Mouse (Mus musculus) thymus, postnatal 36 days (tissue): ENCODE data around the gene Dennd2a.

Source experiments
- DNase-seq, 2 experiments: peaks; one replicate each; pipeline ENCODE4 v3.0.0; 2022; ENCODE audit warnings: mixed read lengths in 2 of 2

The Dennd2a gene

GRCm38 (mm10) chr6:39555648-39555945, 2.1 kb downstream of the Dennd2a start:
- no peak for DNase-seq

GRCm38 (mm10) chr6:39554888-39555647, 2.6 kb downstream of the Dennd2a start:
- no peak for DNase-seq

GRCm38 (mm10) chr6:39551981-39552636, 5.6 kb downstream of the Dennd2a start:
- DNase-seq, result no peak

GRCm38 (mm10) chr6:39548030-39548429, 9.6 kb downstream of the Dennd2a start:
- DNase-seq, result no peak

- DNase-seq, result no peak
These were observed 12.2 kb downstream of the Dennd2a start for GRCm38 (mm10) chr6:39545474-39545873.

- DNase-seq, result no peak
These were observed 13.8 kb downstream of the Dennd2a start for GRCm38 (mm10) chr6:39543769-39544420.

- peak; percentile 18 to 24 for DNase-seq
These were observed 14.8 kb downstream of the Dennd2a start for GRCm38 (mm10) chr6:39542631-39543597.

- DNase-seq, result no peak
These were observed 17.1 kb downstream of the Dennd2a start for GRCm38 (mm10) chr6:39540563-39540962.

GRCm38 (mm10) chr6:39539679-39540155, 17.9 kb downstream of the Dennd2a start:
- no peak for DNase-seq

- DNase-seq, result no peak
These were observed 19.4 kb downstream of the Dennd2a start for GRCm38 (mm10) chr6:39538227-39538626.

- no peak for DNase-seq
These were observed 20.4 kb downstream of the Dennd2a start for GRCm38 (mm10) chr6:39537276-39537675.

GRCm38 (mm10) chr6:39536621-39537020, 21.0 kb downstream of the Dennd2a start:
- no peak for DNase-seq

- no peak for DNase-seq
These were observed 22.7 kb downstream of the Dennd2a start for GRCm38 (mm10) chr6:39534944-39535343.

- no peak for DNase-seq
These were observed 28.8 kb downstream of the Dennd2a start for GRCm38 (mm10) chr6:39528671-39529535.

- no peak for DNase-seq
These were observed 29.9 kb downstream of the Dennd2a start for GRCm38 (mm10) chr6:39527811-39528210.

GRCm38 (mm10) chr6:39527337-39527784, 30.3 kb downstream of the Dennd2a start:
- no peak for DNase-seq

GRCm38 (mm10) chr6:39526797-39527196, 30.9 kb downstream of the Dennd2a start:
- DNase-seq, result no peak

GRCm38 (mm10) chr6:39523161-39523560, 34.5 kb downstream of the Dennd2a start:
- no peak for DNase-seq

GRCm38 (mm10) chr6:39522425-39522824, 35.2 kb downstream of the Dennd2a start:
- no peak for DNase-seq

GRCm38 (mm10) chr6:39515739-39516131, 41.9 kb downstream of the Dennd2a start:
- no peak for DNase-seq

- no peak for DNase-seq
These were observed 42.5 kb downstream of the Dennd2a start for GRCm38 (mm10) chr6:39515040-39515738.
